Mouse (Mus musculus) forelimb bud, embryonic 11.5 days (tissue): Measurements from ENCODE around the gene Trp63.

Experiments used
- DNase-seq: peaks from one replicate; pipeline ENCODE4 v3.0.0-alpha.2; 2012; ENCODE audit warnings: low read depth, low spot score

Gene Trp63

GRCm38 (mm10) chr16:25871503-25871902 lies 187.9 kb downstream of the Trp63 start:
- DNase-seq = no peak

GRCm38 (mm10) chr16:25875681-25876080 lies 192.1 kb downstream of the Trp63 start:
- DNase-seq = no peak

- peak; percentile 29 for DNase-seq
Measured at GRCm38 (mm10) chr16:25877416-25877965, 193.9 kb downstream of the Trp63 start.

- DNase-seq = no peak
Measured at GRCm38 (mm10) chr16:25878116-25878515, 194.6 kb downstream of the Trp63 start.

- DNase-seq = no peak
Measured at GRCm38 (mm10) chr16:25899071-25899470, 215.5 kb downstream of the Trp63 start.

GRCm38 (mm10) chr16:25899657-25900056 lies 216.1 kb downstream of the Trp63 start:
- DNase-seq = no peak

GRCm38 (mm10) chr16:25900389-25900908 lies 216.9 kb downstream of the Trp63 start:
- no peak for DNase-seq

- DNase-seq = no peak
Measured at GRCm38 (mm10) chr16:25912185-25912584, 228.6 kb downstream of the Trp63 start.

GRCm38 (mm10) chr16:25934181-25934580 lies 250.6 kb downstream of the Trp63 start:
- no peak for DNase-seq
